8 mouse cellular contexts compared by ENCODE assay signal in genomic region chr13:95974106-95974505, GRCm38 (mm10).
"Had no signal": no experiment of that assay in that cellular context is flagged by ENCODE, and none has a peak within 500 bp of the region (broad histone marks: within the 10 kb centered on the region; RNA-seq: fewer than 3 reads in every experiment).

No protein-coding gene starts in this region.

- H3K4me1 ChIP-seq: midbrain, embryonic 10.5 days; midbrain, embryonic 12.5 days; neural tube, embryonic 12.5 days; stomach, embryonic 15.5 days had no signal

- H3K27me3 ChIP-seq: midbrain, embryonic 12.5 days; neural tube, embryonic 12.5 days; stomach, embryonic 15.5 days had no signal

- H3K9ac ChIP-seq: liver, embryonic 14.5 days; lung, embryonic 14.5 days; midbrain, embryonic 12.5 days; neural tube, embryonic 12.5 days; stomach, embryonic 15.5 days had no signal

- H3K36me3 ChIP-seq: midbrain, embryonic 10.5 days; midbrain, embryonic 12.5 days; neural tube, embryonic 12.5 days; stomach, embryonic 15.5 days had no signal

- H3K4me3 ChIP-seq: midbrain, embryonic 10.5 days; midbrain, embryonic 12.5 days; myocyte; neural tube, embryonic 12.5 days; stomach, embryonic 15.5 days had no signal

- H3K9me3 ChIP-seq: midbrain, embryonic 10.5 days; midbrain, embryonic 12.5 days; neural tube, embryonic 12.5 days; stomach, embryonic 15.5 days had no signal

- H3K4me2 ChIP-seq: lung, embryonic 14.5 days; midbrain, embryonic 12.5 days; neural tube, embryonic 12.5 days; stomach, embryonic 15.5 days had no signal

- H3K27ac ChIP-seq: liver, embryonic 14.5 days; midbrain, embryonic 10.5 days; midbrain, embryonic 12.5 days; neural tube, embryonic 12.5 days; stomach, embryonic 15.5 days; stomach, postnatal 0 days had no signal
